Mouse (Mus musculus) thymus, postnatal 0 days (tissue): ENCODE results near the gene Midn. TPM values are rescaled to one million over a fixed set of nuclear protein-coding genes. Genes with fewer than 3 reads are reported as not detected.

Source experiments
- DNase-seq: peaks from one replicate; pipeline ENCODE4 v3.0.0-alpha.2; 2015; ENCODE audit warnings: low spot score
- polyA plus RNA-seq: library from polyadenylated mRNA; unstranded; fragments of >200 nt; fragmentation: Nextera tagmentation; extraction: Ambion mirVana; gene quantifications from 2 replicates; pipeline ENCODE4 v1.2.1, GENCODE M21; 2015

Gene Midn
- polyA plus RNA-seq, 1 experiment from 2014 or later, result 18.8 TPM

DNA sequence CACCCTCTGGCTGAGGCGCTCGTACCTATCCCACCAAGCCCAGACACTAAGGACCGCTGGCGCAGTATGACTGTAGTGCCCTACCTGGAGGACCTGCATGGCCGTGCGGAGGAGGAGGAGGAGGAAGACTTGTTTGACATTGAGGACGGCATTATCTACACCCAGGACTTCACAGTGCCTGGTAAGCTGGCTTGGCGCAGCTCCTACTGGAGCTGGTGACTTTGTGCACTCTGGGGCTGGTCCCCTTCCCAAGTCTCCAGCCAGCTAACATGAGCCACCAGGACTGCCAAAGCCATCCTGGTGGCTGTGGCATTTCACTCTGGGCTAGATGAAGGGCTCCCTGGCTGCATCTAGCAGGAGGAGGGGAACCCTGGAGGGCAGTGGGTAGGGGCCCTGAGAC is 20.2 kb upstream of the Midn start:
- no peak for DNase-seq

DNA sequence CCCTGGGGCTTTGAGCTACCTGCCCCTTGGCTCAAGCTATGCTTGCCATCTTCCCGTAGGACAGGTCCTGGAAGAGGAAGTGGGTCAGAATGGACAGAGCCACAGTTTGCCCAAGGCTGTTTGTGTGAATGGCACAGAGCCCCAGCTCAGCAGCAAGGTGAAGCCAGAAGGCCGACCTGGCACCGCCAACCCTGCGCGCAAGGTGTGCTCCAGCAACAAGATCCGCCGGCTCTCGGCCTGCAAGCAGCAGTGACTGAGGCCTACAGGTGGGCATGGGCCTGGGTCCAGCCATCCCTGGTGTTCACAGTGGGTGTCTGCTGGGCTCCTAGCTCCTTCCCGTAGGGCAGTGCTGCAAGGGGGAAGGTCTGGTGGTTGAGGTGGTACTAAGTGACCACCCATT is 18.2 kb upstream of the Midn start:
- no peak for DNase-seq

DNA sequence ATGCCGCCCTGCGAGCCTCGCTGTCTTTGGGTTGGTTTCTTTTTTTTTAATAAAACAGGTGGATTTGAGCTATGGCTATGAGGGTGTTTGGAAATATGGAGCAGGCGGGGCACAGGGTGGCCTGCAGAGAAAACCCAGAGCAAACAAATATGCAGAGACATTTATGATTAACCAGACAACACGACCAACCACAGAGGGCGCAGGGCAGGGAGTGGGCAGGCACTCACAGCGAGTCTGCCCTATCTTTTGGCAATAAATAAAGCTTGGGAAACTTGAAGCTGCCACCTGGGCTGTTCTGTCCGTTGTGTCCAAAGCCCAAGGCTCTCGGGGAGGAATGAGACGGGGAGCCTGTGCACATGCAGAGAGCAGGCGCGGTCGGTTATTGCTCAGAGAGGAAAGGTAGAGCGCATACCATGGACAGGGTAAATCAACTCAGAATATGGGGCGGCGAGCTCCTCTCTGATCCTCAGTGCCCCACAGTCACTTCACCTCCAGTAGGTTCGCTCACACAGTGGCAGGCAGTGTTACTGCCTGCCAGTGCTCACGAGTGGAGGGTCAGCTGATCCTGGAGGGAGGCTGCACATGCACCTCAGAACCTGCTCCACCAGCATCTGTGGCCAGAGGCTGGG is 17.6 kb upstream of the Midn start:
- DNase-seq, result no peak

DNA sequence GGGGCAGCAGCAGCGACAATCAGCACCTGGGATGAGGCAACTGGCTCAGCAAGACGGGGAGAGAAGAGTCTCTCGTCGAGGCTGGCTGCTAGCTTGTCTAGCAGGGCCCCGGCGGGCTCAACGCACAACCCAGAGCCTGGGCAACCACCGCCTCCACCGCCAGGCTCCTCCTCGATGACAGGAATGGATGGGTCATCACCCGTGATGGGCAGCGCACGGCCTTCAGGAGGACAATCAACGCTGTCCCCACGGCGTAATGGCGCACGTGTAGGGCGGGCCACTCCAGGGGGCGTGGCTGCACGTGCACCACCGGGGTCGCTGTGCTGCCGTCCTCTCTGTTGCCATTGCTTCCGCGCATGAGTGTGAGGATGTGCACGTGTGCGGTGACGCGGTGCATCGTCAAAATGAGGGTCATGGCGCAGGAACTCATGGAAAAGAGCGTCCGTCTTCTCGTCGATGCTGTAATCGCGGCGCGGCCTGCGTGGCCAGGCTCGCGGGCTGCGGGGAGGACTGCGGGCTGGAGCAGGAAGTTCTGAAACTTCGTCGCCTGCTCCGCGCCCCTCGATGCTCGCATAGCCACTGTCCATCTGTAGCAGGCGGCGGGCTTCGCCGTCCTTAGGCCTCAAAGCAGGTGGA is 16.6 kb upstream of the Midn start:
- DNase-seq, result peak; percentile 30

DNA sequence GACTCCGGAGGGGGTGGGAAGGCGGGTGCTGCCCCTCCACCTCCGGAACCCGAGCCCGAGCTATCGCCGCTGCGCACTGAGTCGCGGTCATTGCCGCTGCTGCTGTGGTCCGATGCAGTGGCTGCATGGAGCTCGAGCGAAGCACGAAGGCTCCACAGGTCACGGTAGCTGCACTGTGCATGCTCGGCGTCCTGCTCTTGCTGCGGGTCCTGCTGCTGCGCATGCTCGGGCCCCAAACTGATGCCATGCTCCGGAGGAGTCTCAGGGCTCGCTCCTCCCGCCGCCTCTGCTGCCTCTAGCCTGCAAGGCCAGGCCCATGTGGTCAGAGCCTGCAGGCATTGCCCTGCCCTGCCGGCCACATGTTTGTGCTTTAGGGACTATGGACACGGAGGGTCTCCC is 16.1 kb upstream of the Midn start:
- no peak for DNase-seq

DNA sequence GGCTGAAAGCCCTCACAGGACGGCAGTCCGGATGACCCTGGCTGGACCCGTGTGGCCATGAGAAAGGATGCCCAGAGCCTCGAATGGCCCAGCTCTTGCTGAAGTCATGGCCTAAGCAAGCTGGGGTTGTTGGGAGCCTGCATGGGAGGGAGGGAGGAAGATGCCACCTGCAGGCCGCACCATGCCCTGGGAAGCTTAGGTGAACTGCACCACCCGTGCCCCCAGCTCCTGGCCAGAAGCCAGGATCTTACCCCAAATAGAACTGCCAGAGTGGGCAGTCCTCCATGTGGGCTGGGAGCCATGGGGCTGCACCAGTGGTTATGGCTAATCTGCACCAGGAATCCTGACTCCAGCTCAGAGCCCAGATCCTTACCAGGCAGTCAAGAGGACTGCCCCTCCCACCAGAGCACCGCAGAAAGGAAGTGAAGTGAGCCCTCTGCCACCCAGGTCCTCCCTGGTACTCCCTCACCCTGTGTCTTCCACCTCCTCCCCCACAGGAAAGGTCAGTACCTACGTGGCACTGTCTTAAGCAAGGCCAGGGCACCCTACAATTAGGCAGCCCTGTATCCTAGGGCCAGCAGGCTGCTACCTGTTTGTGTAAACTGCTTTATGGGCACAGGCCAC is 14.7 kb upstream of the Midn start:
- no peak for DNase-seq

DNA sequence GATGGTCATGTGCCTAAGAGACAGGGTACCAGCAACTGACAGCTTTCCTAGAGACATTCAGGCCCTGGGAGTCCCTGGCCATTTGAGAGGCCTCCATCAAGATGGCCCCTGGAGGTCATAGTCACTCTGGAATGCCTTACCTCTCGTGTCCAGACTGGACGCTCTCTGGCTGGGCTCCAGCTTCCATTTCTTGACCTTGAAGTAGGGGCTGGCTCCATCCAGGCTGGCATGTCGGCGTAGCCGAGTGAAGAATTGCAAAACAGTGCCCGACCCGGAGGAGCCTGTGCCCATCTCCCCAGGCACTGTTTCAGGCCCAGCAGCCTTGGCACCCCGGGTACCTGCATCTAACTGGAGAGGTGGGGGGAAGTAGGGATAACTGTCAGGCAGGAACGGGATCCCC is 13.7 kb upstream of the Midn start:
- DNase-seq, result no peak

DNA sequence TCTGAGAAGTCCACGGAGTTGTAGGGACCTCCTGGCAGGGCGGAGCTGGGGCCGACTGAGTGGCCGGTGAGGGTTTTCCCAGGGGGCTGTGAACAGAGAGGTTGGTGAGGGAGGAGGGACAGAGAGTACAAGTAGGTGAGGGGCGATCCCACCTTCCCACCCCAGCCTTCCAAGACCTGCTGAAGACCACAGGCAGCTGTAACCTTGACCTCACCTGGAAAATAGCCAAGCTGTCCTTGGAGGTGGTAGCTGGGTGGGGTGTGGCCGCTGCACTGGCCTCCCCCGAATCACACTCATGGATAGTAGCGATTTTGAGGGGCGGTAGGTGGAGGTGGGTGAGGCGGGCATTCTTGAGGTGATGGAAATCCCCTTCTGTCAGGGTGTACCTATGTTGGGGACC is 12.9 kb upstream of the Midn start:
- DNase-seq, result no peak

DNA sequence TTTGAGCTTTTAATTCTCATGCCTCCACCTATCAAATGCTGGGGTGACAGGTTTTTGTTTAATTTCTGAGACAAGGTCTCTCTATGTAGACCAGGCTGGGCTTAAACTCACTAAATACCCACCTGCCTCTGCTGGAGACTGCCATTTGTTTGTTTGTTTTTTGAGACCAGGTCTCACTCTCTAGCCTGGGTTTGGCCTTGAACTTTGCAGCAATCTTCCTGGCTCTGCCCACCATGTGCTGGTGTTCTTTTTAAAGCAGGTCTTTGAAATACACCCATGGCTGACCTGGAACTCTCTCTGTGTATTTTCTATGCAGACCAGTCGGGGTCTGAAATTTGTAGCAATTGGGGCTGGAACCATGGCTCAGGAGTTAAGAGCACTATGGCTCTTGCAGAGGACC is 12.4 kb upstream of the Midn start:
- DNase-seq, result no peak

DNA sequence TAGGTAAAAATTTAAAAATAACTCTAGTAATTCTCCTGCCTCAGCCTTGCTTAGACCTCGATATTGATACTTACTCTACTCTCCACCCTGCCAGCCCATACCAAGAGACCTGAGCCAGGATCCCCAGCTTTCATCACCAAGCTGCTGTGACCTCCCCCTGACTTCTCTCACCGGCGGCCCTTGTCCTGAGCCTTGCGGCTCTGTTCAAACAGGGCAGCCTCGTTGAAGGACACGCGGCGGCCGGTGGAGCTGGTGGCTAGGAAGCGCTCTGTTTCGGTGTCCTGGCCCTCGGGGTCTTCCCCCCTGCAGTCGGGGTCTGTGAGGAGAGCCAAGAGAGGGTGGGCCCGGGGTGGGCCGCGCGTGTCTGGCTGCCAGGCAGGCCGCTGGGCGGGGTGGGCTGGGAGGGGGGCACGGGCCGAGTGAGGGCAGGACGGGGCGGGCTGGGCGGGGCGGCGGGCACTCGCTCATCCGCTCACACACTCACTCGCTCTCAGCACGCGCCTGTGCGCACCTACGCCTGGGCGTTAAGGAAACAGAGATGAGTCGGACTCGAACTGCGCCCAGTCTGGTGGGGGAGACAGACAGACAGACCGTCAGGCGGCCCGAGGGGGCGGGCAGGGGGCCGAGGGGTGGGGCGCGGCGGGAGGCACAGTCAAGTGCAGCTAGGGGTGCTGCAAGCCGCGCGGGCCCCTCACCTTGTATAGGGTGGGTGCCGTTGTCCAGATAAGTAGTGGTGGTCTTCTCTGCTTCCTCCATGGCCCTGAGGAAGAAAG is 11.7 kb upstream of the Midn start:
- DNase-seq, result no peak

DNA sequence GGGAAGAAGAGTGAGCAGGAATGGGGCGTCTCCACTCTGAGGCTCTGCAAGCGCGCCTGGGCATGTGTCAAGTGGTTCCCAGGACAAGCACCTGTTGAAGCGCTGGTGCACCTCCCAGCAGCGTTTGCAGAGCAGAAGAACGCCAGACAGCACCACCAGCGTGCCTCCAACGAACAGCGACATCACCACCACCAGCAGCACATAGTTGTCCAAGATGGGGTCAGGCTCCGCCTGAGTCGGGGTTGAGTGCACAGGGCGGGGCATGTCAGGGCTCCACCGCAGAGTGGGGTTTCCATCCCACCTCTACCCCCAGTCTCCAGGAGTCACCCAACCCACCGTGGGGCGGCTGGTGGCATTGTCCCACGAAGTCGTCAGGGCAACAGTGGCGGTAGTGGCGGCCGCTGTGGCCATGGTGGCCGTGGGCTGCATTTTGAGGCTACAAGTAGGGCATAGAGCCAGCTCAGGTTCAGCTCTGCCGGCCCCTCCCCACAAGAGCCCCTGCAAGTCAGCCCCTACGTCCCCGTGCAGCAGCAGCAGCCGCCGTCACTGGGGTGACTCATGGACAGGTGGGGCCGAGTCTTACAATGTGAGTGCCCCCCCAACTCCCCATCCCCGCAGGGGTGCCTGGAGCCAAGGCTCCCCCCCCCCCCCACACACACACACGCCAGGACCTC is 11.0 kb upstream of the Midn start:
- peak; percentile 50 for DNase-seq

DNA sequence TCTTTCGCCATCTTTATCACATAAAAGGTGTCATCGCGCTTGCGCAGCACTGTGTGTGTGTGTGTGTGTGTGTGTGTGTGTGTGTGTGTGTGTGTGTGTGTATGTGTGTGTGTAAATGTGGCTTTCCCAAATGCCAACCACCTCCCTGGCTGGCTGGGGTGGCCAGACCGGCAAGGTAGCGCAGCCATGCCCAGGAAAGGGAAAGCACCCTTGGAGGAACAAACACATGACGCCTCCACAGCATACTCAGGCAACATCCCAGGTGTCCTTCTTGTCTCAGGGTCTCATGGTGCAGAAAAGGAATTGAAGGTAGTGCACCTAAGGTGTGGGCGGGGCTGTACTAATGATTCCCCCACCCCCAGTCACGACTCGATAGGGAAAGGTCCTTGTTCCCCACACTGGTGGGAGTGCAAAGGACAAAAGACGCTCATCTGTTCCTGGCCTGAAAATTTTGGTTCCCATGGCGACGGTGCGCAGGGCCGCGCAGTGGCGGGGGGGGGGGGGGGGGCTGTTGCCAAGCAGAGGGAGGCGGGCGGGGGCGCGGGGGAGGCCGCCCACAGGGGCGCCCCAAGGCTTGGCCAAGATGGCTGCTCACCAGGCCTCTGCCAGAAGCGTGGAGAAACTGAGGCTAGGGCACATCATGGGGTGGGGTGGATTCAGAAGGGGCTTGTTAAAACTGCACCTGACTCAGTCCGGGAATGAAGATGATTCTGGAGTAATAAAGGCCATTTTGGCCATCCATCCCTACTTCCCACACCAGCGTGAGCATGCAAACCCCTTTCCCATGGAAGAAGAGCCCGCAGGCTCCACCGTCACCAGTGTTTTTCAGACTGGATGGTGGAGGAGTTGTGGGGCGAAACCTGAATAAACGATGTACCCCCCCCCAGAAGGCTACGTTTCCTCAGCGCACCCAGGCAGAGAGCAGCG is 10.2 kb upstream of the Midn start:
- DNase-seq, result peak; percentile 20

DNA sequence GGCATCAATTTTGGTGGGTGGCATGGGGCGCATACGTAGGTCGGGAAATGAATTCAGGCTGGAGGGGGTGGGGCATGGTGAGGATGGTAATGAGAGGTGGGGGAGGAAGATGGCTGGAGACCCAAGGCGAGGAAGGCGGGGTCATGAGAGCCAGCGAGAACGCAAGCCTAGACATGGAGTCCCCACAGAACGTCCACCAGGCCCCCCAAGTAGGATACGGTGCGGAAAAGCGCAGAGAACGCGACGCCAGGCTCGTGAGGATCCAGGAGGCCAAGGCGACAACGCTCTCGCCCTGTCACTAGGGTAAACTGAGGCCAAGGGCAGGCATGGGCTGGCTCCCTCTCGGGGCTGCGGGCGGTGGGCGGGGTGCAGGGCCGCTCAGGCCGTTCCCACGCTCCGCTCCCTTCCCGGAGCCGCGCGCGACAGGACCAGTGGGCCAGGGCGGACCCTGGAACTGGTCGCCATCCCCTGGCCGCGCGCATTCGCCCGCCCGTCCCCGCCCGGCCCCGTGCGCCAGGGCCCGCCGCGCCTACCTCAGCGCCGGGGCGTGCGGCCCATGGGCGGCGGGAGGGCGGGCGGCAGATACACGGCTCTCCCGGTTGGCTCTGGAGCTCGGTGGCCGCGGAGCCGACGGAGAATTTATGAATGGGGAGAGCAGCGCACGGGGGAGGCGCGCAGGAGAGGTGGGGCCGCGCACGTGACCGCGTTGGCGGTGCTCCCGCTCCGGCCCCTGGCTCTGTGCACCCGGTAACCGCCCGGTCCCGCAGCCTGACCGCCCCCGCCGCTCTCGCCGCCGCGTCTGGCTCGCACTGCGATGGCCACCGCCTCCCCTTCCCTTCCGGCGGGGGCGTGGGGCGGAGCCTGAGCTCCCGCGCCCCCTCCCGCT is 9.3 kb upstream of the Midn start, which contains the start of gene Atp5d:
Atp5d (plus strand) TSS at position 80 of the 886 bp plus-strand sequence.
- peak; percentile 79 for DNase-seq

DNA sequence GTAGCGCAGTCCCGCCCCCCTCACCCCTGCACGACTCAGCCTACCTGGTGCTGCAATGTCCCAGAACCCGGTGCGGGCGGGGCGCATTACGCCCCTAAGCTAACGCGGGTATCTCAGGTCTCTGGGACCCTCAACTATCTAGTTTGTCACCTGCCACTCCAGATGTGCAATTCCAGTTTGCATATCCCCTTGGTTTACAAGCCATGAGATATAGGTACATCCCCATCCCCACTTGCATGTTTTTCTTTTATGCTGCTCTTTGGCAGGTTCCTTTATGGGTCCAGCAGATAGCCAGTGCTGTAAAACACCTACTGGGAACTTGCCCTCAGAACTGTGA is 8.7 kb upstream of the Midn start:
- DNase-seq, result no peak

DNA sequence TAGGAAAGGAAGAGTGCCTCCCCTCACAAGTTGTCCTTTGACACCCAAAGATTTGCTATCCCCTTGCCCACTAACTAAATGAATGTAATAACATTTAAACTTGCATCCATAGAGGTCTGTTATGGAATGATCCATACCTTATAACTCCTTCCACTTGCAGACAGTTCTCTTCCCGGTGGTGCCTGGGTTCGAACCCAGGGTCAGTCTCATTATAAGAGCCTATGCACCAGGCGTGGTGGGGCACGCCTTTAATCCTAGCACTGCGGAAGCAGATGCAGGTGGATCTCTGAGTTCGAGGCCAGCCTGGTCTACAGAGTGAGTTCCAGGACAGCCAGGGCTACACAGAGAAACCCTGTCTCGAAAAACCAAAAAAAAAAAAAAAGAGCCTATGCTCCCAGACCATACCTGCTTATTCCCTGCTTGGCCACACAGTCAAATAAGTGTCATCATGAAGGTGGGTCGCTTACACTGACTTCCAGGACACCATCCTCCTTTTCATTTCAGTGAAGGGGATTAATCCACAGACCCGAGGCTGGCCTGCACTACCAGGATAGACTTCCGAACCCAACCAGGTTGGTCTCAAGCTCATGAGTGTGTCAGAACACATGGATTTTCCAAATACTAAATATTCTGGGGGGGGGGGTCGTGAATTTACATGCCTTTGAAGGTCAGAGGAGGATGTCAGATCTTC is 8.0 kb upstream of the Midn start:
- DNase-seq, result no peak

DNA sequence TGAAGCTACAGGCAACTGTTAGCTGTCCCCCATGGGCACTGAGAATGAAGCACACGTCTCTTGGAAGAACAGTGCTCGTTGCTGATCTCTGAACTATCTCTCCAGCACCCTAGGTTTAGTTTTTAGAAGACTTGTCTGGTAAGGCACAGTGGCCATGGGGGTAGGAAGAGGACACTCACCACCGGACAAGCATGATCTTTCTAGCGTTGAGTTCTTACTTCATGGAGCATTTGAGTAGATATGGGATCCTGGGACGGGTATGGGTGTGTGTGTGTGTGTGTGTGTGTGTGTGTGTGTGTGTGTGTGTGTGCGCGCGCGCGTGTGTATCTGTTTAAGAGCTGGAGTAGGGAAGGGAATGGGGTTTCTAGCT is 7.4 kb upstream of the Midn start, which contains the start of gene Cbarp:
Cbarp (minus strand) TSS at position 170 of the 370 bp plus-strand sequence.
- DNase-seq, result no peak

DNA sequence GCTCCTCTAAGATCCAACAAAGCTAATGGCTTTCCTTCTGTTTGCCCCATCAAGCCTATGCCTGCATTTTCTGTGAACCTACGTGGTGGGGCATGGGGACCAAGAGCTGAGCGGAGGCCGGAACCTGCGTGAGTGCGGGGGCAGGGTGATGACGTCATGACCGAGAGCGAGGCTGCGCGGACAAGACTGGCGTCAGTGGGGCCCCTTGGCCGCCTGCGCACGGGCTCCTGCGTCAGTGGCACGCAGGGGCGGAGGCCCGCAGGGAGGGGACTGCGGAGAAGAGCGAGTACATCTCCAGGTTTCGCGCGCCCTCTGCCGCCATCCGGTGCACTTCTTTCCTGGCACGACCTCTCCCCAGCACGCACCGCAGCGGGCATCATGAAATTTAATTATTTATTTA is 6.8 kb upstream of the Midn start:
- DNase-seq, result peak; percentile 97

DNA sequence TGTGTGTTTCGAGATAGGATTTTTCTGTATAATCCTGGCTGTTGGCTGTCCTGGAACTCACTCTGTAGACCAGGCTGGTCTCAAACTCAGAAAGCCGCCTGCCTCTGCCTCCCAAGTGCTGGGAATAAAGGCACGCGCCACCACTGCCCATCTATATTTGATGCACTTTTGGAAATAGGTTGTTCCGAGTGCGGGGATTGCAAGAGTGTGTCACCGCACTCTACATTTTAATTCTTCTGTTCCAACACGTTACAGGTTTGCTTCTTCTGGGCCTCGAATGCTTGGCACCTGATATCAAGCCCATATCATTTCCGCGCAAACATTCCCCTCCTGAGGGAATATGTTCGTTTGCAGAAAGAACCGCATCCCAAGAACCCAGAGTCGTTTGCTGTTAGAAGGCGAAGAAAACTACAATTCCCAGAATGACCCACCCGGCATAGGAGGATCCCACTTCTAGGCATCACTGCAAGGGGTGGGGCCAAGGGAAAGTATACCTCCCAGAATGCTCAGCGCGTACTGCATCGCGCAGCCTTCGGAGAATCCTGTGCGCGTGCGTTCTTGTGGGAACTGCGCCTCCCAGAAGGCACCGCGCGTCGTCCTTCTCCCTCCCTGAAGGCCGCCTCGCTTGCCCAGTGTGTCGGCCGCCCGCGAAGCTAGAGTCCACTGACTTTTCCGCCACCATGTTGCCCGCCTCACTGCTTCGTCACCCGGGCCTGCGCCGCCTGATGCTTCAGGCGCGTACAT is 6.1 kb upstream of the Midn start:
- DNase-seq, result peak; percentile 98
